Mouse (Mus musculus) C2C12 (cell line): ENCODE data around the gene Rtn1. TPM values are rescaled to one million over a fixed set of nuclear protein-coding genes. Genes with fewer than 3 reads are reported as not detected.

Source experiments
- H3K27me3 ChIP-seq: one replicate; pipeline ENCODE4 v1.6.1; 2011; ENCODE audit not compliant: control insufficient read depth, insufficient read depth, insufficient read length
- H3K36me3 ChIP-seq: one replicate; pipeline ENCODE4 v1.6.1; 2011; ENCODE audit not compliant: control insufficient read depth, insufficient read depth
- H3K4me3 ChIP-seq: one replicate; pipeline ENCODE4 v1.5.1; 2011; ENCODE audit warnings: mild to moderate bottlenecking, control low read depth; ENCODE audit not compliant: poor library complexity, insufficient read depth, severe bottlenecking
- H3K79me2 ChIP-seq: one replicate; pipeline ENCODE4 v1.6.1; 2011; ENCODE audit not compliant: control insufficient read depth, insufficient read depth
- H3K79me3 ChIP-seq: one replicate; pipeline ENCODE4 v1.6.1; 2011; ENCODE audit warnings: low read depth, control low read depth
- H3ac ChIP-seq: one replicate; pipeline ENCODE3; 2011; ENCODE audit warnings: low read depth; ENCODE audit not compliant: control insufficient read depth, insufficient read length
- CEBPB ChIP-seq: IDR thresholded peaks from one replicate; pipeline ENCODE4 v1.6.1; 2011; ENCODE audit warnings: low read depth, mild to moderate bottlenecking, control low read depth, moderate library complexity
- CTCF ChIP-seq: IDR thresholded peaks from one replicate; pipeline ENCODE4 v1.5.1; 2011; ENCODE audit not compliant: control insufficient read depth, insufficient read depth, insufficient read length
- FOSL1 ChIP-seq: IDR thresholded peaks from one replicate; pipeline ENCODE4 v1.8.0; 2011; ENCODE audit warnings: mild to moderate bottlenecking, low read length; ENCODE audit not compliant: poor library complexity, insufficient read depth, severe bottlenecking
- MAX ChIP-seq: IDR thresholded peaks from one replicate; pipeline ENCODE4 v1.6.1; 2011; ENCODE audit warnings: mild to moderate bottlenecking, control low read depth
- MYOD1 ChIP-seq: IDR thresholded peaks from one replicate; pipeline ENCODE4 v1.6.1; 2011; ENCODE audit warnings: low read depth; ENCODE audit not compliant: control insufficient read depth, insufficient read length
- MYOG ChIP-seq: IDR thresholded peaks from one replicate; pipeline ENCODE4 v1.6.1; 2011; ENCODE audit not compliant: control insufficient read depth, insufficient read length; ENCODE audit errors: extremely low read depth
- USF1 ChIP-seq: IDR thresholded peaks from one replicate; pipeline ENCODE4 v1.6.1; 2011; ENCODE audit warnings: low read depth, mild to moderate bottlenecking, control low read depth, moderate library complexity
- polyA plus RNA-seq: library from polyadenylated mRNA; unstranded; fragments of >200 nt; fragmentation: generic; extraction: Trizol; gene quantifications from one replicate; pipeline ENCODE4 v1.2.1, GENCODE M21; 2012; ENCODE audit warnings: missing spikeins

The Rtn1 gene
- polyA plus RNA-seq, 1 experiment = not detected

GRCm38 (mm10) chr12:72305421-72305820 is 103.4 kb downstream of the Rtn1 start:
- H3K27me3 ChIP-seq = peaks cover 5% of the 10 kb centered on the region
- H3K4me3 ChIP-seq = no peak overlapping the region
- no peaks in the 10 kb centered on the region for H3K79me3 ChIP-seq
- H3ac ChIP-seq = no peak overlapping the region
- no peaks in the 10 kb centered on the region for H3K36me3 ChIP-seq
- TF ChIP-seq USF1 = no peak
- no peak for TF ChIP-seq CEBPB
- no peak for TF ChIP-seq FOSL1
- TF ChIP-seq MYOD1 = no peak
- no peak for TF ChIP-seq MAX
- TF ChIP-seq CTCF = no peak
- no peak for TF ChIP-seq MYOG
- no peaks in the 10 kb centered on the region for H3K79me2 ChIP-seq

DNA sequence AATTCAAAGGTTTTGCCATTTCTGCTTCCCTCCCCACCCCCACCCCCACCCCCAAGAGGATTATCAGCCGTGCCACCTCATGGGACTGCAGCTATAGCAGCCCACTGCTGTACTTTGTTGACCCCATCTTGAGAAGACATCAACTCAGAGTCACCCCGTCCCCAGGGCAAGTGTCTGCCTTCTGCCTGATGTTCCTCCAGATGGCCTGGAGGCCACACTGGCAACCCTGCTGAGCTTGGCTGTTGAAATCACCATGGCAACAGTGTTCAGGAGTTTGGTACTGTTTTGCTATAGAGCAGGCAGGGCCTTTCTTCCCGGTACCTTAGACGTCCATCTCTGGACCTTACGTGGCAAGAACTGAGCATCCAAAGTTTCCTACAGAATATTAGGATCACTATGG is 103.9 kb downstream of the Rtn1 start:
- no peaks in the 10 kb centered on the region for H3K79me3 ChIP-seq
- H3K36me3 ChIP-seq = no peaks in the 10 kb centered on the region
- H3K27me3 ChIP-seq = peaks cover 5% of the 10 kb centered on the region
- H3ac ChIP-seq = no peak overlapping the region
- TF ChIP-seq CEBPB (no peak), MYOD1 (no peak), FOSL1 (no peak), CTCF (no peak), MYOG (no peak), USF1 (no peak), MAX (no peak)
- no peaks in the 10 kb centered on the region for H3K79me2 ChIP-seq
- H3K4me3 ChIP-seq = no peak overlapping the region

GRCm38 (mm10) chr12:72304347-72304688 is 104.5 kb downstream of the Rtn1 start:
- peaks cover 5% of the 10 kb centered on the region for H3K27me3 ChIP-seq
- no peaks in the 10 kb centered on the region for H3K36me3 ChIP-seq
- H3K79me3 ChIP-seq = no peaks in the 10 kb centered on the region
- no peak overlapping the region for H3K4me3 ChIP-seq
- no peaks in the 10 kb centered on the region for H3K79me2 ChIP-seq
- no peak for TF ChIP-seq FOSL1
- no peak for TF ChIP-seq CEBPB
- TF ChIP-seq USF1 = no peak
- no peak for TF ChIP-seq MYOD1
- H3ac ChIP-seq = no peak overlapping the region

GRCm38 (mm10) chr12:72303624-72304346 is 105.1 kb downstream of the Rtn1 start:
- Histone ChIP-seq H3K79me2 (no peaks in the 10 kb centered on the region), H3ac (no peak overlapping the region), H3K79me3 (no peaks in the 10 kb centered on the region), H3K4me3 (no peak overlapping the region), H3K27me3 (peaks cover 5% of the 10 kb centered on the region), H3K36me3 (no peaks in the 10 kb centered on the region)
- TF ChIP-seq MYOD1 (no peak), MYOG (no peak), USF1 (no peak), CTCF (no peak), CEBPB (no peak), MAX (no peak), FOSL1 (no peak)

DNA sequence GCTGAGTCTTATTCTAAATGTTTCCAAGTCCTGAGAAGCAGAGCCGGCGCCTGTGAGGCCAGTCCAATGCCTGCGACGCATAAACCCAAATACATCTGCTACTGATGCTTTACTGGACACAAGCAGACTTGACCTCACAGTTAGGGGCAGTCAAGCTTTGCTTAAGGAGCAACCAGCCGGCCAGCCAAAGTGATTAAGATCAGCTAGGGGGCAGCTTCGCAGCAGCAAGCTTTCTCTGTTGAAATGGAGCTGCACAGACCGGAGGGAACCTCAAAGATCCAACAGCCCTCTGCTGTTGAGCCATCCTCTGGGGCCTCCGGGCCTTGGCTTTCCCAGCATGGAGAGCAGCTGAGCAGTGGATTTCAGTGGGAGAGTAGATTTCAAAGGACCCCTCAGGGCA is 107.4 kb downstream of the Rtn1 start:
- H3K79me3 ChIP-seq = no peaks in the 10 kb centered on the region

DNA sequence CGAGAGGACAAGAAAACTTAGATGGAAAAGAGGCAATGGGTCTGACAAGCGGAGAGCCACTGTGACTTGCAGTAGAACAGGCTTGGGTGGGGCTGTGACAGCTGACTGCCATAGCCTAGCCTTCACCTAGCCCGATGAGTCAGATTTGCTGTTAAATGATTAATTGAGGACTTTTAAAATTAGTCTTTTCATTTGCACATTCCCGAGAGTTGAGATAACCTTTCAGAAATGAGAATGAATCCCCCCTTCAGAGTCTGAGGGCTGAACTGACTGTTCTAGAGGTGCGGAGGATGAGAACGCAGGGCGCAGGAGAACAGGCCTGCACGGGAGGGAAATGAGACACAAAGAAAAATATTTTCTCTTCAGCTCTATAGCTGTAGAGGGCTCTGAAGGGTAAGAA is 107.9 kb downstream of the Rtn1 start:
- Histone ChIP-seq H3K79me3 (no peaks in the 10 kb centered on the region), H3K27me3 (peaks cover 9% of the 10 kb centered on the region), H3K79me2 (no peaks in the 10 kb centered on the region), H3K4me3 (no peak overlapping the region), H3ac (no peak overlapping the region), H3K36me3 (no peaks in the 10 kb centered on the region)
- TF ChIP-seq FOSL1 = no peak

More for the DNA sequence above, 107.4 kb downstream of the Rtn1 start:
- TF ChIP-seq USF1 (no peak), CTCF (no peak), MYOD1 (no peak), CEBPB (no peak), MYOG (no peak), MAX (no peak), FOSL1 (no peak)
- peaks cover 9% of the 10 kb centered on the region for H3K27me3 ChIP-seq
- no peak overlapping the region for H3ac ChIP-seq
- H3K36me3 ChIP-seq = no peaks in the 10 kb centered on the region
- H3K79me2 ChIP-seq = no peaks in the 10 kb centered on the region
- H3K4me3 ChIP-seq = no peak overlapping the region
